16 mouse cellular contexts compared by ENCODE assay signal in genomic region chr2:38964198-38964597, GRCm38 (mm10). TPM values are rescaled to one million over a fixed set of nuclear protein-coding genes. Genes with fewer than 3 reads are reported as not detected.
DNase-seq lines count a peak whose midpoint lies in the region; ATAC-seq lines count a peak whose summit lies in the region.
"Had no signal": no experiment of that assay in that cellular context is flagged by ENCODE, and none has a peak within 500 bp of the region (broad histone marks: within the 10 kb centered on the region; RNA-seq: fewer than 3 reads in every experiment).

No protein-coding gene starts in this region.

- no peaks in the 10 kb centered on the region for H3K4me1 ChIP-seq in hindbrain, embryonic 16.5 days (ENCODE audit: control insufficient read depth, insufficient read depth, low read depth, low read length)
- no peaks in the 10 kb centered on the region for H3K4me1 ChIP-seq in hindbrain, embryonic 13.5 days (replicated peaks)
- 0 out of 2 replicates have a peak, but pooled peaks cover 3% of the 10 kb centered on the region for H3K4me1 ChIP-seq in limb, embryonic 13.5 days
- H3K4me1 ChIP-seq: hindbrain, embryonic 15.5 days; megakaryocyte, embryonic 14.5 days had no signal

- no peak overlapping the region for H3K9ac ChIP-seq in hindbrain, embryonic 16.5 days (ENCODE audit: low read depth, low read length)
- H3K9ac ChIP-seq in hindbrain, embryonic 13.5 days, result no peak overlapping the region
- H3K9ac ChIP-seq in limb, embryonic 13.5 days, result no peak overlapping the region
- H3K9ac ChIP-seq: hindbrain, embryonic 15.5 days had no signal

- H3K27ac ChIP-seq in hindbrain, embryonic 16.5 days (ENCODE audit: low read depth, low read length), result no peak overlapping the region
- no peak overlapping the region for H3K27ac ChIP-seq in hindbrain, embryonic 13.5 days
- no peak overlapping the region for H3K27ac ChIP-seq in limb, embryonic 13.5 days
- H3K27ac ChIP-seq: hindbrain, embryonic 15.5 days had no signal

- H3K4me3 ChIP-seq in hindbrain, embryonic 16.5 days (ENCODE audit: low read length), result no peak overlapping the region
- H3K4me3 ChIP-seq in hindbrain, embryonic 13.5 days, result no peak overlapping the region
- H3K4me3 ChIP-seq in limb, embryonic 13.5 days, result no peak overlapping the region
- H3K4me3 ChIP-seq: hindbrain, embryonic 15.5 days; megakaryocyte, embryonic 14.5 days had no signal

- H3K4me2 ChIP-seq in hindbrain, embryonic 16.5 days (ENCODE audit: low read length), result no peak overlapping the region
- no peak overlapping the region for H3K4me2 ChIP-seq in hindbrain, embryonic 13.5 days
- H3K4me2 ChIP-seq in limb, embryonic 13.5 days (replicated peaks), result no peak overlapping the region
- H3K4me2 ChIP-seq: hindbrain, embryonic 15.5 days had no signal

- 44% methylated on average over 4 of the region's 4 CpGs for WGBS in hindbrain, embryonic 16.5 days
- WGBS in hindbrain, embryonic 13.5 days, result 34% methylated on average over 4 of the region's 4 CpGs
- WGBS in limb, embryonic 13.5 days, result 21% methylated on average over 4 of the region's 4 CpGs

- ATAC-seq in hindbrain, embryonic 16.5 days, result 0 out of 2 replicates have a peak, but pooled peaks have one; percentile 40
- ATAC-seq in hindbrain, embryonic 13.5 days (ENCODE audit: low FRiP score), result no peak
- peak; percentile 73 for ATAC-seq in limb, embryonic 13.5 days (ENCODE audit: low FRiP score, low read depth)
- ATAC-seq: forebrain, embryonic 14.5 days had no signal

- H3K9me3 ChIP-seq in hindbrain, embryonic 16.5 days (ENCODE audit: control insufficient read depth, low read length), result no peaks in the 10 kb centered on the region
- no peaks in the 10 kb centered on the region for H3K9me3 ChIP-seq in hindbrain, embryonic 13.5 days
- no peaks in the 10 kb centered on the region for H3K9me3 ChIP-seq in limb, embryonic 13.5 days
- H3K9me3 ChIP-seq: hindbrain, embryonic 15.5 days had no signal

- H3K27me3 ChIP-seq in hindbrain, embryonic 16.5 days (replicated peaks; ENCODE audit: control insufficient read depth, insufficient read depth, low read length), result no peaks in the 10 kb centered on the region
- no peaks in the 10 kb centered on the region for H3K27me3 ChIP-seq in hindbrain, embryonic 13.5 days
- H3K27me3 ChIP-seq in limb, embryonic 13.5 days, result no peaks in the 10 kb centered on the region
- H3K27me3 ChIP-seq: hindbrain, embryonic 15.5 days had no signal

- no peaks in the 10 kb centered on the region for H3K36me3 ChIP-seq in hindbrain, embryonic 16.5 days (ENCODE audit: control insufficient read depth, insufficient read depth, low read length)
- no peaks in the 10 kb centered on the region for H3K36me3 ChIP-seq in hindbrain, embryonic 13.5 days
- peaks cover 5% of the 10 kb centered on the region; the same call in 1 of the 2 replicates for H3K36me3 ChIP-seq in limb, embryonic 13.5 days
- H3K36me3 ChIP-seq: hindbrain, embryonic 15.5 days had no signal

- peak; percentile 41 for DNase-seq in MN1 (ENCODE audit: low spot score)
- peak; percentile 31 for DNase-seq in embryo, embryonic 9.5 days (ENCODE audit: extremely low spot score)
- no peak for DNase-seq in heart, adult 18-20 months
- no peak for DNase-seq in adrenal gland, postnatal 36 days
- DNase-seq in heart, postnatal 4 days, result no peak
- DNase-seq: adrenal gland, postnatal 25 days; cerebellum, postnatal 10 days; gastrocnemius, postnatal 10 days; spleen, adult 18-20 months; thymus, postnatal 4 days had no signal

RNA-seq across cellular contexts. Expression of gene Olfml2a, which starts 32.4 kb away (rescaled TPM):
- polyA plus RNA-seq in hindbrain, embryonic 16.5 days (2015; fragmentation: Nextera tagmentation; extraction: Ambion mirVana), result 4.4 and 6.9 TPM in 2 replicates
- polyA plus RNA-seq in hindbrain, embryonic 13.5 days (2015; fragmentation: Nextera tagmentation; extraction: Ambion mirVana), result 5.0 and 5.4 TPM in 2 replicates
- polyA plus RNA-seq in limb, embryonic 13.5 days (2015; fragmentation: Nextera tagmentation; extraction: Ambion mirVana), result 6.4 and 6.7 TPM in 2 replicates
- 1 to 10 TPM; 2.9 to 4.8 TPM for total RNA-seq in heart, adult 18-20 months (2021)
- total RNA-seq in adrenal gland, postnatal 36 days (2021), result 10 to 100 TPM in 1 of 2 experiments, 1 to 10 TPM in 1; 9.1 to 13.0 TPM
- 10 to 100 TPM; 18.3 to 18.5 TPM for total RNA-seq in heart, postnatal 4 days (2021)

RNA-seq across cellular contexts. Expression of gene Wdr38, which starts 33.1 kb away (rescaled TPM):
- 1.5 and 1.7 TPM in 2 replicates for polyA plus RNA-seq in hindbrain, embryonic 16.5 days (2015; fragmentation: Nextera tagmentation; extraction: Ambion mirVana)
- 1.8 and 1.9 TPM in 2 replicates for polyA plus RNA-seq in hindbrain, embryonic 13.5 days (2015; fragmentation: Nextera tagmentation; extraction: Ambion mirVana)
- 1.8 and 1.9 TPM in 2 replicates for polyA plus RNA-seq in limb, embryonic 13.5 days (2015; fragmentation: Nextera tagmentation; extraction: Ambion mirVana)
- total RNA-seq in heart, adult 18-20 months (2021), result under 1 TPM in 1 of 2 experiments, not detected in 1; 0.18 TPM
- under 1 TPM; 0.33 to 0.46 TPM for total RNA-seq in adrenal gland, postnatal 36 days (2021)
- under 1 TPM; 0.11 to 0.17 TPM for total RNA-seq in heart, postnatal 4 days (2021)

RNA-seq across cellular contexts. Expression of gene Nr6a1, which starts 36.7 kb away (rescaled TPM):
- 1.8 and 2.4 TPM in 2 replicates for polyA plus RNA-seq in hindbrain, embryonic 16.5 days (2015; fragmentation: Nextera tagmentation; extraction: Ambion mirVana)
- 2.4 and 3.1 TPM in 2 replicates for polyA plus RNA-seq in hindbrain, embryonic 13.5 days (2015; fragmentation: Nextera tagmentation; extraction: Ambion mirVana)
- 0.60 and 0.80 TPM in 2 replicates for polyA plus RNA-seq in limb, embryonic 13.5 days (2015; fragmentation: Nextera tagmentation; extraction: Ambion mirVana)
- 1 to 10 TPM in 1 of 2 experiments, under 1 TPM in 1; 0.82 to 1.2 TPM for total RNA-seq in heart, adult 18-20 months (2021)
- total RNA-seq in adrenal gland, postnatal 36 days (2021), result 1 to 10 TPM; 7.1 to 8.2 TPM
- total RNA-seq in heart, postnatal 4 days (2021), result 1 to 10 TPM; 2.1 to 2.6 TPM

RNA-seq across cellular contexts. Expression of gene Arpc5l, which starts 41.0 kb away (rescaled TPM):
- polyA plus RNA-seq in hindbrain, embryonic 16.5 days (2015; fragmentation: Nextera tagmentation; extraction: Ambion mirVana), result 140 and 152 TPM in 2 replicates
- 135 TPM in 2 replicates for polyA plus RNA-seq in hindbrain, embryonic 13.5 days (2015; fragmentation: Nextera tagmentation; extraction: Ambion mirVana)
- 111 and 115 TPM in 2 replicates for polyA plus RNA-seq in limb, embryonic 13.5 days (2015; fragmentation: Nextera tagmentation; extraction: Ambion mirVana)
- total RNA-seq in heart, adult 18-20 months (2021), result 100 to 1,000 TPM in 1 of 2 experiments, 10 to 100 TPM in 1; 96.6 to 115 TPM
- total RNA-seq in adrenal gland, postnatal 36 days (2021), result 10 to 100 TPM; 79.8 TPM
- total RNA-seq in heart, postnatal 4 days (2021), result 10 to 100 TPM; 51.9 to 55.6 TPM

RNA-seq across cellular contexts. Expression of gene Rpl35, which starts 41.2 kb away (rescaled TPM):
- 497 and 554 TPM in 2 replicates for polyA plus RNA-seq in hindbrain, embryonic 16.5 days (2015; fragmentation: Nextera tagmentation; extraction: Ambion mirVana)
- polyA plus RNA-seq in hindbrain, embryonic 13.5 days (2015; fragmentation: Nextera tagmentation; extraction: Ambion mirVana), result 721 and 760 TPM in 2 replicates
- 945 and 972 TPM in 2 replicates for polyA plus RNA-seq in limb, embryonic 13.5 days (2015; fragmentation: Nextera tagmentation; extraction: Ambion mirVana)
- total RNA-seq in heart, adult 18-20 months (2021), result 100 to 1,000 TPM; 336 to 368 TPM
- total RNA-seq in adrenal gland, postnatal 36 days (2021), result 100 to 1,000 TPM; 461 to 462 TPM
- 100 to 1,000 TPM; 455 to 469 TPM for total RNA-seq in heart, postnatal 4 days (2021)

Comparison
In these comparisons a context has a peak if more than half of its experiments do, and no peak if none do; other contexts are left out.
1. DNase-seq: peak in MN1 (single experiment) and embryo, embryonic 9.5 days (single experiment); none in heart, adult 18-20 months (0 of 2), adrenal gland, postnatal 36 days (0 of 2) and heart, postnatal 4 days (single experiment).